In genomic region chr2:135619956-135620355, GRCm38 (mm10) we compare ENCODE assay signal across 13 mouse cellular contexts. TPM values are rescaled to one million over a fixed set of nuclear protein-coding genes. Genes with fewer than 3 reads are reported as not detected.
DNase-seq lines count a peak whose midpoint lies in the region; ATAC-seq and TF ChIP-seq lines count a peak whose summit lies in the region.
"Had no signal": no experiment of that assay in that cellular context is flagged by ENCODE, and none has a peak within 500 bp of the region (broad histone marks: within the 10 kb centered on the region; RNA-seq: fewer than 3 reads in every experiment).

No protein-coding gene starts in this region.

- peaks cover 7% of the 10 kb centered on the region for H3K4me1 ChIP-seq in forebrain, embryonic 15.5 days
- no peaks in the 10 kb centered on the region; the same call in 1 of the 2 replicates for H3K4me1 ChIP-seq in forebrain, embryonic 11.5 days (replicated peaks; ENCODE audit: control insufficient read depth, insufficient read depth, low read length)
- H3K4me1 ChIP-seq in forebrain, postnatal 0 days (ENCODE audit: insufficient read depth) = no peaks in the 10 kb centered on the region
- H3K4me1 ChIP-seq: kidney, embryonic 15.5 days; megakaryocyte, embryonic 14.5 days had no signal

- no peak for TF ChIP-seq CTCF in forebrain, postnatal 0 days (IDR thresholded peaks at IDR 0.05; ENCODE audit: low read depth)

- no peak overlapping the region for H3K4me2 ChIP-seq in forebrain, embryonic 15.5 days (replicated peaks)
- H3K4me2 ChIP-seq in forebrain, embryonic 11.5 days (ENCODE audit: low read depth, low read length, severe bottlenecking) = no peak overlapping the region
- H3K4me2 ChIP-seq in forebrain, postnatal 0 days (ENCODE audit: low read depth) = no peak overlapping the region
- H3K4me2 ChIP-seq: kidney, embryonic 15.5 days; liver, embryonic 11.5 days had no signal

- H3K27ac ChIP-seq in forebrain, embryonic 15.5 days (replicated peaks) = no peak overlapping the region
- no peak overlapping the region for H3K27ac ChIP-seq in forebrain, embryonic 11.5 days (ENCODE audit: low read depth, low read length)
- H3K27ac ChIP-seq in forebrain, postnatal 0 days (ENCODE audit: low read depth, low read length) = no peak overlapping the region
- H3K27ac ChIP-seq: kidney, embryonic 15.5 days had no signal

- H3K9ac ChIP-seq in forebrain, embryonic 15.5 days (replicated peaks) = no peak overlapping the region
- H3K9ac ChIP-seq in forebrain, embryonic 11.5 days (ENCODE audit: low read length) = no peak overlapping the region
- H3K9ac ChIP-seq in forebrain, postnatal 0 days = no peak overlapping the region
- H3K9ac ChIP-seq: kidney, embryonic 15.5 days had no signal

- H3K4me3 ChIP-seq in forebrain, embryonic 15.5 days = no peak overlapping the region
- no peak overlapping the region for H3K4me3 ChIP-seq in forebrain, embryonic 11.5 days (ENCODE audit: low read depth, low read length)
- no peak overlapping the region for H3K4me3 ChIP-seq in forebrain, postnatal 0 days (ENCODE audit: low read depth, low read length)
- H3K4me3 ChIP-seq: kidney, embryonic 15.5 days; megakaryocyte, embryonic 14.5 days had no signal

- ATAC-seq in forebrain, embryonic 15.5 days (replicated peaks) = 0 out of 2 replicates have a peak, but pooled peaks have one; percentile 29
- ATAC-seq in forebrain, embryonic 11.5 days (replicated peaks; ENCODE audit: low FRiP score) = no peak
- ATAC-seq in forebrain, postnatal 0 days = peak; percentile 50

- DNase-seq in forebrain, embryonic 11.5 days (ENCODE audit: low spot score) = no peak
- peak; percentile 2 for DNase-seq in left cerebral cortex, postnatal 4 days
- DNase-seq in left cerebral cortex, postnatal 36 days (ENCODE audit: low spot score in 2 of 2) = no peak
- peak; percentile 54 for DNase-seq in Muller cell, postnatal 12 days (ENCODE audit: inconsistent ontology term)
- peak; percentile 71 for DNase-seq in forebrain, postnatal 0 days
- no peak for DNase-seq in heart, adult 9 months (ENCODE audit: low spot score in 2 of 2)
- DNase-seq: cerebellum, adult 11-12 months; heart, postnatal 36 days; thymus, postnatal 36 days had no signal

- 47% methylated on average over 2 of the region's 2 CpGs for WGBS in forebrain, embryonic 15.5 days
- WGBS in forebrain, embryonic 11.5 days = 74% methylated on average over 2 of the region's 2 CpGs
- 39% methylated on average over 2 of the region's 2 CpGs for WGBS in forebrain, postnatal 0 days

- no peaks in the 10 kb centered on the region for H3K27me3 ChIP-seq in forebrain, embryonic 15.5 days
- H3K27me3 ChIP-seq in forebrain, embryonic 11.5 days (ENCODE audit: control insufficient read depth, insufficient read depth, low read length) = no peaks in the 10 kb centered on the region
- H3K27me3 ChIP-seq in forebrain, postnatal 0 days (ENCODE audit: insufficient read depth, low read length) = no peaks in the 10 kb centered on the region
- H3K27me3 ChIP-seq: kidney, embryonic 15.5 days had no signal

- no peaks in the 10 kb centered on the region for H3K9me3 ChIP-seq in forebrain, embryonic 15.5 days
- no peaks in the 10 kb centered on the region for H3K9me3 ChIP-seq in forebrain, embryonic 11.5 days (ENCODE audit: control insufficient read depth, low read length)
- no peaks in the 10 kb centered on the region for H3K9me3 ChIP-seq in forebrain, postnatal 0 days (ENCODE audit: low read length)
- H3K9me3 ChIP-seq: kidney, embryonic 15.5 days; megakaryocyte, embryonic 14.5 days had no signal

- intact Hi-C loops in left cerebral cortex, postnatal 4 days (cut with DNase I) = no loop called here
- intact Hi-C loops in left cerebral cortex, postnatal 36 days (cut with DNase I) = no loop called here

- H3K36me3 ChIP-seq in forebrain, embryonic 15.5 days = no peaks in the 10 kb centered on the region
- no peaks in the 10 kb centered on the region for H3K36me3 ChIP-seq in forebrain, embryonic 11.5 days (ENCODE audit: control insufficient read depth, insufficient read depth, low read length)
- no peaks in the 10 kb centered on the region for H3K36me3 ChIP-seq in forebrain, postnatal 0 days (ENCODE audit: insufficient read depth)
- H3K36me3 ChIP-seq: kidney, embryonic 15.5 days had no signal

RNA-seq across cellular contexts. Expression of gene Plcb4, which starts 38.9 kb away (rescaled TPM):
- 14.8 and 18.6 TPM in 2 replicates for polyA plus RNA-seq in forebrain, embryonic 15.5 days (2015; fragmentation: Nextera tagmentation; extraction: Ambion mirVana)
- 19.6 and 24.1 TPM in 2 replicates for polyA plus RNA-seq in forebrain, embryonic 11.5 days (2014; fragmentation: Nextera tagmentation; extraction: Ambion mirVana)
- 10 to 100 TPM; 31.9 to 32.5 TPM for total RNA-seq in left cerebral cortex, postnatal 4 days (2021)
- total RNA-seq in left cerebral cortex, postnatal 36 days (2021) = 10 to 100 TPM; 71.0 to 81.6 TPM
- total RNA-seq in forebrain, postnatal 0 days (2014; rRNA removed) = 32.1 and 39.7 TPM in 2 replicates
- 5.5 and 15.5 TPM in 2 replicates for polyA plus RNA-seq in forebrain, postnatal 0 days (2015; fragmentation: Nextera tagmentation; extraction: Ambion mirVana)

Comparison
In these comparisons a context has a peak if more than half of its experiments do, and no peak if none do; other contexts are left out.
1. DNase-seq: peak in left cerebral cortex, postnatal 4 days (single experiment), Muller cell, postnatal 12 days (single experiment) and forebrain, postnatal 0 days (single experiment); none in forebrain, embryonic 11.5 days (single experiment), left cerebral cortex, postnatal 36 days (0 of 2) and heart, adult 9 months (0 of 2).